Mouse (Mus musculus) E14TG2a.4 (cell line): ENCODE measurements around the gene Sik3.

ENCODE experiments used
- CTCF ChIP-seq: conservative IDR thresholded peaks from 2 replicates; pipeline ENCODE4 v1.5.1; 2014; ENCODE audit warnings: low read length
- POU5F1 ChIP-seq: IDR thresholded peaks from 2 replicates; pipeline ENCODE4 v1.6.1; 2014; ENCODE audit warnings: low read length, borderline replicate concordance

GRCm38 (mm10) chr9:46241818-46242217 is 229.2 kb downstream of the Sik3 start:
- TF ChIP-seq CTCF (no peak), POU5F1 (no peak)
